Mouse (Mus musculus): Measurements from ENCODE around the gene Abca7. TPM values are rescaled to one million over a fixed set of nuclear protein-coding genes. Genes with fewer than 3 reads are reported as not detected.

Gene Abca7
- polyA plus RNA-seq, 1 experiment from 2014 or later = 3.7 TPM

DNA sequence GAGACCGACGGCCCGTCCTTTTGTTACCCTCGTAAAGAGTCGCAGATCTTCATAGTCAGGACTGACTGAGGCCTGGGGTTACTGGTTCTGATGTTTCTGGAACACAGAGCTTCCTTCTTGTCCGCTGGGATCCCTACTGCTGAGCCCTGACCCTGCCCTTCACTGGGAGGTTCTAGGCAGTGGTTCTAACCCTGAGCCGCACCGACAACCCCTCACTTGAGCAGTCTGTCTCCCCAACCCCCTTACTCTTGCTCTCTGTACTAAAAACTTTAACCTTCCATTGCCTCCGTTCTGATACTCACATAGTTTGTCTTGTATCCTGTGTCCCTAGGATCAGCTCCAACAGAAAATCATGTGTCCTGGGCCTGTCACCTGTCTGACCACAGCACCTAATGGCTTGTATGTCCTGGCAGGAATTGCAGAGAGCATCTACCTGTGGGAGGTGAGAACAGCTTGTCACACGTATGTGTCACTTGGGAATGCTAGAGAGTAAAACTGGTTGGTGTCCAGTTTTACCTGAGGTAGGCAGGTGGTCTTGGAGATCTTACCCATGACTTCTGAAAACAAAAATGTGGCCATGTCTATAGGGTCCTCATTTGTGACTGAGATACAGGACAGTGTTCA, 35.5 kb upstream of the Abca7 start:
- Histone ChIP-seq H3K9ac (replicated peaks) (peak overlapping the region; percentile 73), H3K36me3 (peaks cover 30% of the 10 kb centered on the region), H3K4me1 (peaks cover 10% of the 10 kb centered on the region), H3K27me3 (no peaks in the 10 kb centered on the region), H3K4me2 (replicated peaks) (peak overlapping the region; percentile 74), H3K27ac (replicated peaks) (no peak overlapping the region), H3K4me3 (peak overlapping the region; percentile 67), H3K9me3 (no peaks in the 10 kb centered on the region)
- 16% methylated on average over 10 of the region's 10 CpGs for WGBS
- 0 out of 2 replicates have a peak, but pooled peaks have one; percentile 0 for ATAC-seq (replicated peaks)

- ATAC-seq (replicated peaks) = no peak
- H3K4me3 ChIP-seq = no peak overlapping the region
- WGBS = 94% methylated on average over 7 of the region's 7 CpGs
Observed at GRCm38 (mm10) chr10:79964727-79965126, 31.6 kb upstream of the Abca7 start.

GRCm38 (mm10) chr10:79965325-79965724, 31.0 kb upstream of the Abca7 start:
- Histone ChIP-seq H3K27me3 (peaks cover 11% of the 10 kb centered on the region; the same call in 1 of the 2 replicates), H3K9me3 (no peaks in the 10 kb centered on the region), H3K4me3 (no peak overlapping the region), H3K9ac (replicated peaks) (no peak overlapping the region), H3K36me3 (peaks cover 52% of the 10 kb centered on the region), H3K4me1 (peaks cover 18% of the 10 kb centered on the region), H3K4me2 (replicated peaks) (no peak overlapping the region), H3K27ac (replicated peaks) (no peak overlapping the region)
- no peak for ATAC-seq (replicated peaks)
- WGBS = 95% methylated on average over 5 of the region's 5 CpGs

More at GRCm38 (mm10) chr10:79964727-79965126, 31.6 kb upstream of the Abca7 start:
- Histone ChIP-seq H3K27me3 (peaks cover 5% of the 10 kb centered on the region; the same call in 1 of the 2 replicates), H3K9me3 (no peaks in the 10 kb centered on the region), H3K36me3 (peaks cover 52% of the 10 kb centered on the region), H3K27ac (replicated peaks) (no peak overlapping the region), H3K4me1 (peaks cover 18% of the 10 kb centered on the region), H3K9ac (replicated peaks) (no peak overlapping the region), H3K4me2 (replicated peaks) (no peak overlapping the region)

GRCm38 (mm10) chr10:79966886-79967400, 29.4 kb upstream of the Abca7 start:
- H3K27ac ChIP-seq (replicated peaks) = no peak overlapping the region
- no peak overlapping the region for H3K9ac ChIP-seq (replicated peaks)
- H3K4me1 ChIP-seq = peaks cover 16% of the 10 kb centered on the region
- no peaks in the 10 kb centered on the region for H3K9me3 ChIP-seq
- H3K4me2 ChIP-seq (replicated peaks) = no peak overlapping the region
- no peak for ATAC-seq (replicated peaks)
- WGBS = 90% methylated on average over 5 of the region's 5 CpGs
- H3K36me3 ChIP-seq = peaks cover 52% of the 10 kb centered on the region
- no peak overlapping the region for H3K4me3 ChIP-seq
- H3K27me3 ChIP-seq = peaks cover 25% of the 10 kb centered on the region

DNA sequence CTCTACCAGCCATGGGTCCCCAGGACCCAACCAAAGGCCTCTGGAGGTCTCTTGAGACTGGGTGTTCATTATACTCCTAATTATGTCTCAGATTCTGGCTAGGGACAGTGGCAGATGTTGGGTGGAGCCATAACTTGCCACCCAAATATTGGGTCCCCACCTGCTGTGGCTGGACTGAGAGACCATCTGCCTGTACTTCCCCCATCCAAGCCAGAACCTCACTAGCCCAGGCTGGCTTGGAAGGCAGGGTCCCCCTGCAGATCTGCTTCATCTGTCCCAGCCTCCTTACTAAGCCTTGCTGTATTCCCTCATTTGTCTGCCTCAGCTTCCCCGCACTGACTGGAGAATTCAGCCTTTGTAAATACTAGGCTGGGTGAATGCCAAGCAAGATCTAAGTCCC, 28.1 kb upstream of the Abca7 start:
- ATAC-seq (replicated peaks) = no peak
- H3K4me3 ChIP-seq = no peak overlapping the region
- H3K9me3 ChIP-seq = no peaks in the 10 kb centered on the region
- peaks cover 32% of the 10 kb centered on the region for H3K27me3 ChIP-seq
- peaks cover 42% of the 10 kb centered on the region for H3K36me3 ChIP-seq
- no peak overlapping the region for H3K4me2 ChIP-seq (replicated peaks)
- H3K27ac ChIP-seq (replicated peaks) = no peak overlapping the region
- WGBS = 72% methylated on average over 1 of the region's 1 CpGs
- no peak overlapping the region for H3K9ac ChIP-seq (replicated peaks)
- peaks cover 16% of the 10 kb centered on the region for H3K4me1 ChIP-seq

DNA sequence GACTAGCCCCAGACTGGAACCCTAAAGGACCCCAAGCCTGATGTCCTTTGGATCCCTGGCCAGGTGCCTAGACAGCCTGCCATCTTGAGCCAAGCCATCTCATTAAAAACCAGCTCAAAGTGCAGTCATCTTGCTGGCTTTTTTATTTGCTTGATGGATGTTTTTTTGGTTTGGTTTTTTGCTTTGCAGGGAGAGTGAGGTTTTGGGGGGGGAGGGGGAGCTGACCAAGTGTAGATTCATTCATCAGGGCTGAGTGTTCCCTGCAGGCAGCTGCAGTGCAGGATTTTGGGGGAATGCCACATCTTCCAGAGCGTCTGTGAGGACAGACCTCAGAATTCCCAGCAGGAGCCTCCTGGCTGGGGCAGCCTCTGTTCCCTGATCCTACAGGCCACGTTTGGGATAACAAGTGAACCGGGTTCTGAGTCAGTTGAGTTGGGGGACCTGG, 27.1 kb upstream of the Abca7 start:
- Histone ChIP-seq H3K36me3 (peaks cover 34% of the 10 kb centered on the region), H3K9ac (replicated peaks) (no peak overlapping the region), H3K9me3 (no peaks in the 10 kb centered on the region), H3K4me1 (peaks cover 16% of the 10 kb centered on the region), H3K27ac (replicated peaks) (no peak overlapping the region), H3K27me3 (peaks cover 32% of the 10 kb centered on the region), H3K4me2 (replicated peaks) (no peak overlapping the region), H3K4me3 (no peak overlapping the region)
- ATAC-seq (replicated peaks) = no peak
- WGBS = 11% methylated on average over 3 of the region's 3 CpGs

GRCm38 (mm10) chr10:79970415-79971182, 25.7 kb upstream of the Abca7 start, which contains the start of gene Grin3b:
TSS of gene Grin3b (plus strand) at chr10:79970715.
- 8% methylated on average over 46 of the region's 47 CpGs for WGBS
- peak within 1 kb of the TSS; percentile 34 for H3K9ac ChIP-seq (replicated peaks)
- ATAC-seq (replicated peaks) = peak; percentile 15; the same call in 1 of the 2 replicates
- no peaks in the 10 kb centered on the region for H3K9me3 ChIP-seq
- peaks cover 30% of the 10 kb centered on the region for H3K36me3 ChIP-seq
- peak within 1 kb of the TSS; percentile 48 for H3K4me2 ChIP-seq (replicated peaks)
- peaks cover 32% of the 10 kb centered on the region for H3K27me3 ChIP-seq
- peak within 1 kb of the TSS; percentile 33 for H3K4me3 ChIP-seq
- H3K27ac ChIP-seq (replicated peaks) = no peak within 1 kb of the TSS
- H3K4me1 ChIP-seq = peaks cover 16% of the 10 kb centered on the region

GRCm38 (mm10) chr10:79971183-79971497, 25.2 kb upstream of the Abca7 start:
- Histone ChIP-seq H3K4me2 (replicated peaks) (peak overlapping the region; percentile 48), H3K36me3 (peaks cover 31% of the 10 kb centered on the region), H3K9me3 (no peaks in the 10 kb centered on the region), H3K27ac (replicated peaks) (no peak overlapping the region), H3K27me3 (peaks cover 32% of the 10 kb centered on the region), H3K9ac (replicated peaks) (peak overlapping the region; percentile 34), H3K4me1 (peaks cover 16% of the 10 kb centered on the region), H3K4me3 (peak overlapping the region; percentile 33)
- 4% methylated on average over 21 of the region's 21 CpGs for WGBS
- ATAC-seq (replicated peaks) = no peak

DNA sequence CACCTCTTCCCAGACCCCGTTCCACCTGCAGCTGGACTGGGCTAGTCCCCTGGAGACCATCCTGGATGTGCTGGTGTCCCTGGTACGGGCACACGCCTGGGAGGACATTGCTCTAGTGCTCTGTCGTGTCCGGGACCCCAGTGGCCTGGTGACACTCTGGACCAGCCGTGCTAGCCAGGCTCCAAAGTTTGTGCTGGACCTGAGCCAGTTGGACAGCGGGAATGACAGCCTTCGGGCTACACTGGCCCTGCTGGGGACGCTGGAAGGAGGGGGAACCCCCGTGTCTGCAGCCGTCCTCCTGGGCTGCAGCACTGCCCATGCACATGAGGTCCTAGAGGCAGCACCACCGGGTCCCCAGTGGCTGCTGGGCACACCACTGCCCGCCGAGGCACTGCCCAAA, 23.5 kb upstream of the Abca7 start:
- Histone ChIP-seq H3K4me1 (peaks cover 16% of the 10 kb centered on the region), H3K27ac (replicated peaks) (no peak overlapping the region), H3K4me2 (replicated peaks) (no peak overlapping the region), H3K9me3 (no peaks in the 10 kb centered on the region), H3K4me3 (no peak overlapping the region), H3K9ac (replicated peaks) (no peak overlapping the region), H3K27me3 (peaks cover 32% of the 10 kb centered on the region), H3K36me3 (peaks cover 31% of the 10 kb centered on the region)
- WGBS = 62% methylated on average over 14 of the region's 14 CpGs
- ATAC-seq (replicated peaks) = no peak

- no peak overlapping the region for H3K4me3 ChIP-seq
- H3K4me2 ChIP-seq (replicated peaks) = no peak overlapping the region
- WGBS = 91% methylated on average over 21 of the region's 21 CpGs
- H3K9ac ChIP-seq (replicated peaks) = no peak overlapping the region
- peaks cover 40% of the 10 kb centered on the region for H3K36me3 ChIP-seq
- peaks cover 32% of the 10 kb centered on the region for H3K27me3 ChIP-seq
- peaks cover 12% of the 10 kb centered on the region for H3K4me1 ChIP-seq
- H3K27ac ChIP-seq (replicated peaks) = no peak overlapping the region
- H3K9me3 ChIP-seq = no peaks in the 10 kb centered on the region
- no peak for ATAC-seq (replicated peaks)
Observed at GRCm38 (mm10) chr10:79974087-79974486, 22.2 kb upstream of the Abca7 start.

DNA sequence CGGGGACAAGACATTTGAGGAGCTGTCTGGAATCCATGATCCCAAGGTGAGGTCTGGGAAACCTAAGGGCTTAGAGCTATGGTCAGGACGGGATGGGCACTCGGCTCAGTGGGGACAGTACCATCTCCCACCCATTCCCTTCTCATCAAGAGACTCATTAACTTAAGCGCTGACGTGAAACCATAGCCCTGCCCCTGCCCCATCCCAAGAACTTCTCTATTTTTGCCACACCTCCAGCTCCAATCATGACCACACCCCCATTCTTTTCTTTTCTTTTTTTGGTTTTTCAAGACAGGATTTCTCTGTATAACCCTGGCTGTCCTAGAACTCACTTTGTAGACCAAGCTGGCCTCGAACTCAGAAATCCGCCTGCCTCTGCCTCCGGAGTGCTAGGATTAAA, 21.6 kb upstream of the Abca7 start:
- Histone ChIP-seq H3K27me3 (peaks cover 27% of the 10 kb centered on the region), H3K27ac (replicated peaks) (no peak overlapping the region), H3K9ac (replicated peaks) (no peak overlapping the region), H3K9me3 (no peaks in the 10 kb centered on the region), H3K4me3 (no peak overlapping the region), H3K4me2 (replicated peaks) (no peak overlapping the region), H3K36me3 (peaks cover 42% of the 10 kb centered on the region), H3K4me1 (peaks cover 8% of the 10 kb centered on the region)
- WGBS = 90% methylated on average over 8 of the region's 8 CpGs
- no peak for ATAC-seq (replicated peaks)

GRCm38 (mm10) chr10:79976071-79976721, 20.1 kb upstream of the Abca7 start:
- Histone ChIP-seq H3K4me3 (no peak overlapping the region), H3K9me3 (no peaks in the 10 kb centered on the region), H3K27ac (replicated peaks) (no peak overlapping the region), H3K9ac (replicated peaks) (no peak overlapping the region), H3K4me1 (peaks cover 6% of the 10 kb centered on the region; the same call in 1 of the 2 replicates), H3K27me3 (peaks cover 13% of the 10 kb centered on the region; the same call in 1 of the 2 replicates), H3K36me3 (peaks cover 42% of the 10 kb centered on the region), H3K4me2 (replicated peaks) (no peak overlapping the region)
- 86% methylated on average over 28 of the region's 28 CpGs for WGBS
- ATAC-seq (replicated peaks) = no peak

Measured in forebrain, embryonic 15.5 days (tissue).